Mouse (Mus musculus) embryonic stem cell, embryonic (primary cell): ENCODE results near the gene Carns1.

ENCODE experiments used
- CTCF ChIA-PET, 4 experiments: fragments of 300-600 bp in 2 of 4; fragments of 350-600 bp in 2 of 4; sonication (Branson Sonifier 250); formaldehyde crosslinking; loops; one replicate each; lab custom pipeline; 2022; ENCODE audit warnings: inconsistent platforms in 2 of 4; lab: Charles Lee
- POLR2A ChIA-PET, 4 experiments: fragments of 300-600 bp in 2 of 4; fragments of 350-600 bp in 2 of 4; sonication (Branson Sonifier 250); formaldehyde crosslinking; loops; one replicate each; lab custom pipeline; 2022; ENCODE audit warnings: antibody characterized with exemption in 4 of 4, inconsistent platforms in 1 of 4; lab: Charles Lee

The Carns1 gene

GRCm38 (mm10) chr19:4175368-4175947 is at the start of gene Carns1:
Gene Carns1 (minus strand): TSS chr19:4175479.
- CTCF ChIA-PET: interaction anchor here in 3 of 4 experiments (0.6 to 1.7 kb wide), 8 partner anchors 10 to 163 kb away, joined by 3 to 7 read pairs (median 4); partner anchors contain the start of genes Ppp1ca (in 2 of the 3), Aip (in 1 of the 3) and Ndufv1 (in 1 of the 3)
- POLR2A ChIA-PET: interaction anchor here in 3 of 4 experiments (0.6 to 4.8 kb wide), 20 partner anchors 8 to 119 kb away, joined by 3 to 35 read pairs (median 4); partner anchors contain the start of genes Ppp1ca (in 2 of the 3), Rad9a (in 2 of the 3), Rps6kb2 (in 2 of the 3) and Aip (in 1 of the 3)

GRCm38 (mm10) chr19:4222165-4222564 is 46.9 kb upstream of the Carns1 start:
- POLR2A ChIA-PET: interaction anchor here in 2 of 4 experiments (1.0 to 2.4 kb wide), 4 partner anchors 9 to 21 kb away, joined by 3 to 6 read pairs (median 4); partner anchors contain the start of genes Pold4 (in 1 of the 2) and Rad9a (in 1 of the 2)
- CTCF ChIA-PET: interaction anchor here in 2 of 4 experiments (1.0 to 1.4 kb wide), 4 partner anchors 9 to 125 kb away, joined by 3 read pairs; partner anchors contain the start of gene Cdk2ap2 (in 1 of the 2)

GRCm38 (mm10) chr19:4220957-4221743 is 45.9 kb upstream of the Carns1 start:
- CTCF ChIA-PET: interaction anchor here in 3 of 4 experiments (0.9 to 5.5 kb wide), 3 partner anchors 8 to 14 kb away, joined by 3 to 33 read pairs (median 3); no protein-coding TSS in a partner anchor

GRCm38 (mm10) chr19:4220416-4220815 is 45.1 kb upstream of the Carns1 start:
- ChIA-PET POLR2A (interaction anchor here (0.5 to 2.4 kb wide), 11 partner anchors 8 to 173 kb away, joined by 3 to 6 read pairs (median 4); partner anchors contain the start of gene Pold4 (in 1 of the 4)), CTCF (interaction anchor here in 2 of 4 experiments (1.1 to 5.5 kb wide), 3 partner anchors 8 to 14 kb away, joined by 3 to 33 read pairs (median 4); no protein-coding TSS in a partner anchor)

More at GRCm38 (mm10) chr19:4220957-4221743, 45.9 kb upstream of the Carns1 start:
- POLR2A ChIA-PET: interaction anchor here in 3 of 4 experiments (0.5 to 2.4 kb wide), 5 partner anchors 9 to 183 kb away, joined by 3 to 6 read pairs (median 4); partner anchors contain the start of genes Gstp1 (in 1 of the 3) and Pold4 (in 1 of the 3)

GRCm38 (mm10) chr19:4219943-4220342 is 44.7 kb upstream of the Carns1 start:
- POLR2A ChIA-PET: interaction anchor here (0.6 to 5.2 kb wide), 12 partner anchors 8 to 172 kb away, joined by 3 to 27 read pairs (median 4); partner anchors contain the start of genes Pold4 (in 1 of the 4) and Rad9a (in 1 of the 4)
- CTCF ChIA-PET: interaction anchor here in 2 of 4 experiments (1.1 to 5.5 kb wide), 4 partner anchors 9 to 14 kb away, joined by 3 to 33 read pairs (median 14); no protein-coding TSS in a partner anchor

- ChIA-PET POLR2A (interaction anchor here in 3 of 4 experiments (0.9 to 5.2 kb wide), 8 partner anchors 9 to 81 kb away, joined by 3 to 27 read pairs (median 4); partner anchors contain the start of genes Pold4 (in 1 of the 3) and Rad9a (in 1 of the 3)), CTCF (interaction anchor here in 3 of 4 experiments (1.7 to 6.4 kb wide), 5 partner anchors 9 to 167 kb away, joined by 4 to 40 read pairs (median 24); no protein-coding TSS in a partner anchor)
Observed at GRCm38 (mm10) chr19:4218784-4219183, 43.5 kb upstream of the Carns1 start.

- POLR2A ChIA-PET: interaction anchor here in 3 of 4 experiments (0.6 to 5.2 kb wide), 14 partner anchors 10 to 172 kb away, joined by 3 to 27 read pairs (median 4); partner anchors contain the start of genes Pold4 (in 1 of the 3), Rad9a (in 1 of the 3) and Ssh3 (in 1 of the 3)
- CTCF ChIA-PET: interaction anchor here (0.6 to 6.4 kb wide), 7 partner anchors 10 to 337 kb away, joined by 4 to 40 read pairs (median 6); no protein-coding TSS in a partner anchor
Observed at GRCm38 (mm10) chr19:4218293-4218692, 43.0 kb upstream of the Carns1 start.

- POLR2A ChIA-PET: interaction anchor here in 3 of 4 experiments (0.6 to 9.1 kb wide), 19 partner anchors 9 to 171 kb away, joined by 3 to 54 read pairs (median 4); partner anchors contain the start of genes Pold4 (in 2 of the 3), Rad9a (in 2 of the 3) and Ssh3 (in 1 of the 3)
Observed at GRCm38 (mm10) chr19:4217855-4218254, 42.6 kb upstream of the Carns1 start.

GRCm38 (mm10) chr19:4217140-4217539 is 41.9 kb upstream of the Carns1 start:
- POLR2A ChIA-PET: interaction anchor here in 3 of 4 experiments (0.6 to 9.1 kb wide), 16 partner anchors 10 to 185 kb away, joined by 3 to 54 read pairs (median 4); partner anchors contain the start of genes Pold4 (in 2 of the 3), Rad9a (in 2 of the 3) and Aip (in 1 of the 3)
- CTCF ChIA-PET: interaction anchor here (0.6 to 6.4 kb wide), 13 partner anchors 10 to 165 kb away, joined by 3 to 40 read pairs (median 4); partner anchors contain the start of gene Ankrd13d (in 1 of the 4)

More at GRCm38 (mm10) chr19:4217855-4218254, 42.6 kb upstream of the Carns1 start:
- CTCF ChIA-PET: interaction anchor here (0.6 to 6.4 kb wide), 12 partner anchors 10 to 337 kb away, joined by 3 to 40 read pairs (median 4); no protein-coding TSS in a partner anchor

- POLR2A ChIA-PET: interaction anchor here in 3 of 4 experiments (0.6 to 9.1 kb wide), 25 partner anchors 9 to 181 kb away, joined by 3 to 54 read pairs (median 4); partner anchors contain the start of genes Pold4 (in 2 of the 3), Rad9a (in 2 of the 3), Aip (in 1 of the 3) and Cdk2ap2 (in 1 of the 3)
- CTCF ChIA-PET: interaction anchor here (0.5 to 6.4 kb wide), 15 partner anchors 9 to 134 kb away, joined by 3 to 40 read pairs (median 4); partner anchors contain the start of genes Aip (in 1 of the 4) and Ankrd13d (in 1 of the 4)
Observed at GRCm38 (mm10) chr19:4216041-4216685, 40.9 kb upstream of the Carns1 start.

- CTCF ChIA-PET: interaction anchor here (0.8 to 6.4 kb wide), 9 partner anchors 8 to 117 kb away, joined by 3 to 40 read pairs (median 4); partner anchors contain the start of gene Aip (in 1 of the 4)
- POLR2A ChIA-PET: interaction anchor here in 3 of 4 experiments (0.6 to 9.1 kb wide), 24 partner anchors 9 to 203 kb away, joined by 3 to 54 read pairs (median 4); partner anchors contain the start of genes Rad9a (in 3 of the 3), Pold4 (in 2 of the 3), Cdk2ap2 (in 1 of the 3) and Ndufv1 (in 1 of the 3)
Observed at GRCm38 (mm10) chr19:4215451-4215840, 40.2 kb upstream of the Carns1 start.

GRCm38 (mm10) chr19:4214771-4215450 is 39.6 kb upstream of the Carns1 start:
- ChIA-PET POLR2A (interaction anchor here (0.6 to 9.1 kb wide), 29 partner anchors 10 to 1445 kb away, joined by 3 to 54 read pairs (median 4); partner anchors contain the start of genes Rad9a (in 4 of the 4), Cdk2ap2 (in 2 of the 4), Ankrd13d (in 1 of the 4) and Ndufs8 (in 1 of the 4)), CTCF (interaction anchor here (0.6 to 6.4 kb wide), 14 partner anchors 9 to 1066 kb away, joined by 3 to 40 read pairs (median 4); partner anchors contain the start of genes Aip (in 1 of the 4) and Cdk2ap2 (in 1 of the 4))

GRCm38 (mm10) chr19:4214071-4214770 is 38.9 kb upstream of the Carns1 start, which contains the start of the genes Clcf1 and AC109138.7:
Gene Clcf1 (plus strand): TSS chr19:4214238.
Gene AC109138.7 (plus strand): TSS chr19:4214357.
- POLR2A ChIA-PET: interaction anchor here (0.6 to 9.1 kb wide), 40 partner anchors 10 to 1445 kb away, joined by 3 to 54 read pairs (median 4); partner anchors contain the start of genes Rad9a (in 4 of the 4), Ankrd13d (in 2 of the 4), Cdk2ap2 (in 2 of the 4) and Acy3 (in 1 of the 4)
- CTCF ChIA-PET: interaction anchor here (0.6 to 6.4 kb wide), 22 partner anchors 8 to 1067 kb away, joined by 3 to 40 read pairs (median 3); partner anchors contain the start of genes Cdk2ap2 (in 1 of the 4), Pold4 (in 1 of the 4) and Rad9a (in 1 of the 4)

- CTCF ChIA-PET: interaction anchor here (0.6 to 6.4 kb wide), 13 partner anchors 9 to 243 kb away, joined by 3 to 40 read pairs (median 3); partner anchors contain the start of genes Pold4 (in 1 of the 4) and Rad9a (in 1 of the 4)
- POLR2A ChIA-PET: interaction anchor here (0.6 to 9.1 kb wide), 32 partner anchors 9 to 301 kb away, joined by 3 to 54 read pairs (median 4); partner anchors contain the start of genes Rad9a (in 4 of the 4), Cdk2ap2 (in 2 of the 4), Acy3 (in 1 of the 4) and Ankrd13d (in 1 of the 4)
Observed at GRCm38 (mm10) chr19:4213524-4213974, 38.3 kb upstream of the Carns1 start.
